Mouse (Mus musculus) erythroblast, embryonic 14.5 days (primary cell): Measurements from ENCODE around the gene Wwox.

Source experiments
- GATA1 ChIP-seq: IDR thresholded peaks from 2 replicates; pipeline ENCODE4 v1.6.1; 2012; ENCODE audit warnings: low read length, inconsistent platforms, mixed read lengths
- TAL1 ChIP-seq: IDR thresholded peaks from 3 replicates; pipeline ENCODE4 v1.6.1; 2012; ENCODE audit warnings: low read length, inconsistent platforms, mixed read lengths

DNA sequence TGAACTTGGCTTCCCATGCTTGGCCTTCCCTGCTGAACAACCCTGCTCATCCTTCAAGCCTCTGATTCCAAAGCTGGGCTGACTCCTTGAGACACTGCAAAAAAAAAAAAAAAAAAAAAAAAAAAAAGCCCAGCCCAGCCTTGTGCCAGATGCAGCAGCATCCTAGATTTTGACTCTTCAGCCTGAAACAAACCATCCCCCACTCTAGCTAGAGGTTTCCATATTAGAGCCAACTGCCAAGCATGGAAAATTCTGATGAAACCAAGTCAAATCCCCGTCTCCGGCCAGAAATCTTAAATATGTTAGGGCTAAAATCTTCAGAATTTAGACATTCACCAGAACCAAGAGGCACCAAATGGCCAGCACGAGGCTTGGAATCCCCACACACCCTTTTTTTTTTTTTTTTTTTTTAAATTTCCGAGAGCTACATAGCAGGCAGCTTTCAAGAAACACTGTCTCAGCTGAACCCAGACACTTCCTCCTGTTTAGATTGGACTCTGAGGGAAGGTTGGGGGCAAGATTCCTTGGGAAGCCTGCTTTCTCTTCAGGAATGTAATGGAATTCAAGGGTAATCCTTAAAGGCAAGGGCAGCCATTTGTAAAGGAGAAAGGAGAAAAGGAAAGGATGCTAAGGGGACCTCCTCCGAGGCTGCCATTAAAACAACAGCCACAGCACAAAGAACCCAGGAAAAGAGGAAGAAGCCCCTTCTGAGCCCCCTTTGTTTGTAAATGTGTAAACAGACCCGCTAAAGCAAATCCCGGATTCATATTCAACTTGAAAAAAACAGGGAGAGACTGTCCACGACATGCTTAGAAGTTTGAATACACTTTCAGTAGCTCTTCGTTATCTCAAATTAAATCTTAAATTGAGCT lies 570.7 kb downstream of the Wwox start:
- TF ChIP-seq GATA1: no peak
- TF ChIP-seq TAL1: no peak
